11 mouse cellular contexts compared by ENCODE assay signal in genomic region chr11:18873451-18874277, GRCm38 (mm10).
DNase-seq lines count a peak whose midpoint lies in the region; ATAC-seq and TF ChIP-seq lines count a peak whose summit lies in the region.
"Had no signal": no experiment of that assay in that cellular context is flagged by ENCODE, and none has a peak within 500 bp of the region (broad histone marks: within the 10 kb centered on the region; RNA-seq: fewer than 3 reads in every experiment).

No protein-coding gene starts in this region.

- H3K4me2 ChIP-seq in heart, embryonic 12.5 days, result peak overlapping the region; percentile 92
- peak overlapping the region; percentile 70 for H3K4me2 ChIP-seq in lung, postnatal 0 days (replicated peaks; ENCODE audit: low read depth, low read length)
- H3K4me2 ChIP-seq in hindbrain, embryonic 14.5 days (replicated peaks), result peak overlapping the region; percentile 83

- no peak for TF ChIP-seq CTCF in lung, postnatal 0 days (IDR thresholded peaks at IDR 0.05)

- 25% methylated on average over 9 of the region's 9 CpGs for WGBS in heart, embryonic 12.5 days
- 19% methylated on average over 9 of the region's 9 CpGs for WGBS in lung, postnatal 0 days
- WGBS in hindbrain, embryonic 14.5 days, result 5% methylated on average over 9 of the region's 9 CpGs

- peaks cover 11% of the 10 kb centered on the region; the same call in 1 of the 2 replicates for H3K27me3 ChIP-seq in heart, embryonic 12.5 days (replicated peaks)
- peaks cover 26% of the 10 kb centered on the region; the same call in 1 of the 2 replicates for H3K27me3 ChIP-seq in lung, postnatal 0 days (replicated peaks; ENCODE audit: insufficient read depth, low read length)
- 0 out of 2 replicates have a peak, but pooled peaks cover 5% of the 10 kb centered on the region for H3K27me3 ChIP-seq in hindbrain, embryonic 14.5 days (ENCODE audit: control insufficient read depth, insufficient read depth, low read length)
- H3K27me3 ChIP-seq: CH12.LX had no signal

- TF ChIP-seq EP300 in lung, postnatal 0 days (IDR thresholded peaks at IDR 0.05), result no peak

- ATAC-seq in heart, embryonic 12.5 days (ENCODE audit: insufficient number of reproducible peaks, low FRiP score), result no peak
- no peak for ATAC-seq in lung, postnatal 0 days
- ATAC-seq in hindbrain, embryonic 14.5 days (ENCODE audit: low FRiP score), result no peak
- ATAC-seq in frontal cortex, adult (ENCODE audit: low TSS enrichment), result no peak

- no peak overlapping the region for H3K27ac ChIP-seq in heart, embryonic 12.5 days (ENCODE audit: poor library complexity, severe bottlenecking)
- H3K27ac ChIP-seq in lung, postnatal 0 days (ENCODE audit: low read length), result peak overlapping the region; percentile 90; the same call in 1 of the 2 replicates
- peak overlapping the region; percentile 94 for H3K27ac ChIP-seq in hindbrain, embryonic 14.5 days

- no peaks in the 10 kb centered on the region for H3K36me3 ChIP-seq in heart, embryonic 12.5 days
- no peaks in the 10 kb centered on the region for H3K36me3 ChIP-seq in lung, postnatal 0 days (ENCODE audit: insufficient read depth, low read length)
- H3K36me3 ChIP-seq in hindbrain, embryonic 14.5 days (replicated peaks; ENCODE audit: control insufficient read depth, insufficient read depth), result no peaks in the 10 kb centered on the region

- H3K4me1 ChIP-seq in heart, embryonic 12.5 days (replicated peaks), result peaks cover 32% of the 10 kb centered on the region
- H3K4me1 ChIP-seq in lung, postnatal 0 days (ENCODE audit: insufficient read depth, low read depth, low read length), result peaks cover 7% of the 10 kb centered on the region
- H3K4me1 ChIP-seq in hindbrain, embryonic 14.5 days (replicated peaks; ENCODE audit: control insufficient read depth, insufficient read depth, low read length), result peaks cover 59% of the 10 kb centered on the region

- no peak for DNase-seq in heart, adult 8-10 months (ENCODE audit: low spot score)
- DNase-seq in lung, postnatal 0 days (ENCODE audit: low spot score), result peak; percentile 26
- no peak for DNase-seq in lung, postnatal 4 days
- no peak for DNase-seq in hindbrain, embryonic 14.5 days (ENCODE audit: low spot score)
- peak; percentile 44 for DNase-seq in retina, postnatal 1 day
- no peak for DNase-seq in urinary bladder, postnatal 25 days (ENCODE audit: low spot score)
- DNase-seq: right cerebral cortex, postnatal 14 days; thymus, postnatal 14 days had no signal

- H3K9ac ChIP-seq in heart, embryonic 12.5 days, result no peak overlapping the region
- peak overlapping the region; percentile 12; the same call in 1 of the 2 replicates for H3K9ac ChIP-seq in lung, postnatal 0 days (replicated peaks; ENCODE audit: low read depth)
- H3K9ac ChIP-seq in hindbrain, embryonic 14.5 days, result peak overlapping the region; percentile 67

- peak overlapping the region; percentile 56; the same call in 1 of the 2 replicates for H3K4me3 ChIP-seq in heart, embryonic 12.5 days
- peak overlapping the region; percentile 47; the same call in 1 of the 2 replicates for H3K4me3 ChIP-seq in lung, postnatal 0 days (ENCODE audit: low read depth, low read length)
- no peak overlapping the region for H3K4me3 ChIP-seq in hindbrain, embryonic 14.5 days (replicated peaks; ENCODE audit: low read length)

- no peaks in the 10 kb centered on the region for H3K9me3 ChIP-seq in heart, embryonic 12.5 days (replicated peaks)
- H3K9me3 ChIP-seq in lung, postnatal 0 days (ENCODE audit: low read length), result no peaks in the 10 kb centered on the region
- no peaks in the 10 kb centered on the region for H3K9me3 ChIP-seq in hindbrain, embryonic 14.5 days (ENCODE audit: control insufficient read depth, low read length)

Comparison
In these comparisons a context has a peak if more than half of its experiments do, and no peak if none do; other contexts are left out.
1. DNase-seq: peak in lung, postnatal 0 days (single experiment) and retina, postnatal 1 day (single experiment); none in heart, adult 8-10 months (single experiment), lung, postnatal 4 days (0 of 2), hindbrain, embryonic 14.5 days (single experiment) and urinary bladder, postnatal 25 days (single experiment).
2. Peak in every context shown above with its lines, with median percentiles within 50 percentile points of each other: H3K4me2 ChIP-seq.